Mouse (Mus musculus) thymus, postnatal 0 days (tissue): ENCODE data around the gene Krtap3-1. TPM values are rescaled to one million over a fixed set of nuclear protein-coding genes. Genes with fewer than 3 reads are reported as not detected.
A peak's percentile ranks its signal among the peaks of the same experiment; 100 is the strongest.
"Not testable (repeated sequence)": the region's sequence is repeated elsewhere in the genome, so short reads cannot be mapped to it uniquely, and the experiment has no call there.

Experiments used
- DNase-seq: peaks from one replicate; pipeline ENCODE4 v3.0.0-alpha.2; 2015; ENCODE audit warnings: low spot score
- polyA plus RNA-seq: library from polyadenylated mRNA; unstranded; fragments of >200 nt; fragmentation: Nextera tagmentation; extraction: Ambion mirVana; gene quantifications from 2 replicates; pipeline ENCODE4 v1.2.1, GENCODE M21; 2015

Krtap3-1 gene
- polyA plus RNA-seq, result not detected in 2 replicates

- no peak for DNase-seq
Observed at GRCm38 (mm10) chr11:99566530-99566929, at the start of gene Krtap3-1. Gene Krtap3-1 (minus strand): TSS chr11:99566630.

- no peak for DNase-seq
Observed at GRCm38 (mm10) chr11:99614796-99615363, 48.5 kb upstream of the Krtap3-1 start, which contains the start of gene Krtap2-4. Gene Krtap2-4 (minus strand): TSS chr11:99614846.

- not testable (repeated sequence) for DNase-seq
Observed at GRCm38 (mm10) chr11:99610089-99610488, 43.7 kb upstream of the Krtap3-1 start, which contains the start of gene Gm11937. Gene Gm11937 (minus strand): TSS chr11:99610189.

GRCm38 (mm10) chr11:99609126-99609525 lies 42.7 kb upstream of the Krtap3-1 start:
- no peak for DNase-seq

GRCm38 (mm10) chr11:99603208-99603607 lies 36.8 kb upstream of the Krtap3-1 start, which contains the start of gene Gm11938:
Gene Gm11938 (minus strand): TSS chr11:99603308.
- DNase-seq, result not testable (repeated sequence)

- not testable (repeated sequence) for DNase-seq
Observed at GRCm38 (mm10) chr11:99597742-99598141, 31.3 kb upstream of the Krtap3-1 start, which contains the start of gene Krtap9-3. Gene Krtap9-3 (minus strand): TSS chr11:99598105.

GRCm38 (mm10) chr11:99590981-99591380 lies 24.6 kb upstream of the Krtap3-1 start, which contains the start of gene Krtap1-3:
Gene Krtap1-3 (minus strand): TSS chr11:99591339.
- DNase-seq, result no peak

GRCm38 (mm10) chr11:99585096-99585495 lies 18.7 kb upstream of the Krtap3-1 start:
- DNase-seq, result no peak

- DNase-seq, result no peak
Observed at GRCm38 (mm10) chr11:99583245-99583704, 16.8 kb upstream of the Krtap3-1 start, which contains the start of gene Krtap1-4. Gene Krtap1-4 (minus strand): TSS chr11:99583654.

GRCm38 (mm10) chr11:99581564-99581963 lies 15.1 kb upstream of the Krtap3-1 start:
- no peak for DNase-seq

- DNase-seq, result no peak
Observed at GRCm38 (mm10) chr11:99581051-99581450, 14.6 kb upstream of the Krtap3-1 start.

- DNase-seq, result no peak
Observed at GRCm38 (mm10) chr11:99580636-99581035, 14.2 kb upstream of the Krtap3-1 start, which contains the start of gene Krtap1-5. Gene Krtap1-5 (minus strand): TSS chr11:99581016.

GRCm38 (mm10) chr11:99574106-99574505 lies 7.7 kb upstream of the Krtap3-1 start:
- DNase-seq, result peak; percentile 59

- no peak for DNase-seq
Observed at GRCm38 (mm10) chr11:99573164-99573563, 6.7 kb upstream of the Krtap3-1 start.

- DNase-seq, result no peak
Observed at GRCm38 (mm10) chr11:99562580-99562979, 3.9 kb downstream of the Krtap3-1 start.

GRCm38 (mm10) chr11:99559366-99559765 lies 7.1 kb downstream of the Krtap3-1 start, which contains the start of gene Gm11939:
Gene Gm11939 (minus strand): TSS chr11:99559466.
- no peak for DNase-seq

GRCm38 (mm10) chr11:99557976-99558745 lies 8.3 kb downstream of the Krtap3-1 start:
- DNase-seq, result no peak

GRCm38 (mm10) chr11:99556753-99557152 lies 9.7 kb downstream of the Krtap3-1 start, which contains the start of gene Krtap3-2:
Gene Krtap3-2 (minus strand): TSS chr11:99556853.
- DNase-seq, result no peak

GRCm38 (mm10) chr11:99556195-99556594 lies 10.2 kb downstream of the Krtap3-1 start:
- DNase-seq, result no peak

- no peak for DNase-seq
Observed at GRCm38 (mm10) chr11:99550765-99551164, 15.7 kb downstream of the Krtap3-1 start, which contains the start of gene Krtap3-3. Gene Krtap3-3 (minus strand): TSS chr11:99550865.

GRCm38 (mm10) chr11:99547892-99548291 lies 18.5 kb downstream of the Krtap3-1 start:
- no peak for DNase-seq

- DNase-seq, result no peak
Observed at GRCm38 (mm10) chr11:99539721-99540120, 26.7 kb downstream of the Krtap3-1 start.
